Mouse (Mus musculus): ENCODE measurements around the gene Gtdc1. TPM values are rescaled to one million over a fixed set of nuclear protein-coding genes. Genes with fewer than 3 reads are reported as not detected.

Gene Gtdc1
- polyA plus RNA-seq, 1 experiment from 2014 or later = 30.2 TPM

DNA sequence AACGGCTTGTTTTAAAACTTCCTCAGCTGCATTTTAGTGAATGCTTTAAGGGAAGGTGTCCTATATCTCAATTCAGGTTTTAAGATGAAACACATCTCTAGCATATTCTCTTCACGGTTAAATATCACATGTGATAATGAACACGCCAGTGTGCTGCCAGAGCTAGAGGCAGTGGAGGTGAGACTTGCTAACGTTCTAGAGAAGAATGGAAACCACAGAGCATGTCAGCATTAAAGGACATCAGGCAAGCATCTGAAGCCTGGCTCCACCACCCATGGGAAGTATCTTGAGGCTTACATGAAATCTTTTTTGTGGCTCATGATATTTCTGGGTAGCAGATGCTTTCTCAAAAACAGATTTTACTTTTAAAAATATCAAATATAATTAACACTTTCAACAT lies 365.7 kb downstream of the Gtdc1 start:
- no peak overlapping the region for H3K27ac ChIP-seq (ENCODE audit: low read length)
- ATAC-seq = no peak
- no peak overlapping the region for H3K4me2 ChIP-seq (ENCODE audit: low read length)
- 75% methylated on average over 4 of the region's 4 CpGs for WGBS
- no peaks in the 10 kb centered on the region for H3K36me3 ChIP-seq (ENCODE audit: control insufficient read depth, insufficient read depth)
- H3K9ac ChIP-seq (replicated peaks; ENCODE audit: low read depth, low read length) = no peak overlapping the region
- no peak overlapping the region for H3K4me3 ChIP-seq (replicated peaks; ENCODE audit: low read length)
- H3K9me3 ChIP-seq (ENCODE audit: control insufficient read depth, low read length) = no peaks in the 10 kb centered on the region
- H3K4me1 ChIP-seq (replicated peaks; ENCODE audit: control insufficient read depth, insufficient read depth, low read length) = peaks cover 22% of the 10 kb centered on the region
- H3K27me3 ChIP-seq (replicated peaks; ENCODE audit: control insufficient read depth, insufficient read depth, low read length) = no peaks in the 10 kb centered on the region

DNA sequence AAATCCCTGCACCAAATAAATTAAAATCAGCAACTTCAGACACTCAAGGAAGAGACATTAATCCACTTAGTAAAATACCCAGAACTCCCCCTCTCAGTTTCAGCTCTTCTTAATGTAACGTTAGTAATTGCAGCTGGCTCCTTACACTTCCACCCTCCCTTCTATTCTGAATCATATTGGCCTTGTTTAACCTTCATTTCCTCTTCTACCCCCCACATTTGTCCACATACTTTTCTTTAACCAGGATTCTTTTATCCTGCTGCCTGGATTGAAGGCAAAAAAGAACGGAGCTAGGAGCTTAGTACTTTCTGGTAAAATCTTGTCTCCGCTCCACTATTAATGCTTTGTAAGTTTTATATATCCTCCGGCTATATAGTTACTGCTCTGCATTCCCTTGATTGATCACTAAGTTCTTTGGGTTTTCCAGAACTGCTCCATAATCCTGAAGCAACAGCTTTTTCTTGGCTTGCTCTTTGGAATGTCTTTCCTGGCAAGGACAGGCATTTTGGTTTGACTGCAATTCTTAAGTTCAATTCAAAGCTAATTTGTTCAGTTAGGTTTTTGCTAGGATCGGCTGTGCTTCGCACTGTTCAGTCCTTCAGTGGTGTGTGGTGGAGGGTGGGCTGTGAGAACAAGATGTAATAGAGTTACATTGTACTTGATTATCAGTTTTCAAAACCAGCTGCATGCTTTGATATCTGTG lies 368.1 kb downstream of the Gtdc1 start:
- 48% methylated on average over 6 of the region's 6 CpGs for WGBS
- Histone ChIP-seq H3K4me1 (replicated peaks; ENCODE audit: control insufficient read depth, insufficient read depth, low read length) (peaks cover 16% of the 10 kb centered on the region), H3K9me3 (ENCODE audit: control insufficient read depth, low read length) (no peaks in the 10 kb centered on the region), H3K27ac (ENCODE audit: low read length) (no peak overlapping the region), H3K36me3 (ENCODE audit: control insufficient read depth, insufficient read depth) (no peaks in the 10 kb centered on the region), H3K9ac (replicated peaks; ENCODE audit: low read depth, low read length) (no peak overlapping the region), H3K27me3 (replicated peaks; ENCODE audit: control insufficient read depth, insufficient read depth, low read length) (no peaks in the 10 kb centered on the region), H3K4me3 (replicated peaks; ENCODE audit: low read length) (no peak overlapping the region), H3K4me2 (ENCODE audit: low read length) (no peak overlapping the region)
- no peak for ATAC-seq

DNA sequence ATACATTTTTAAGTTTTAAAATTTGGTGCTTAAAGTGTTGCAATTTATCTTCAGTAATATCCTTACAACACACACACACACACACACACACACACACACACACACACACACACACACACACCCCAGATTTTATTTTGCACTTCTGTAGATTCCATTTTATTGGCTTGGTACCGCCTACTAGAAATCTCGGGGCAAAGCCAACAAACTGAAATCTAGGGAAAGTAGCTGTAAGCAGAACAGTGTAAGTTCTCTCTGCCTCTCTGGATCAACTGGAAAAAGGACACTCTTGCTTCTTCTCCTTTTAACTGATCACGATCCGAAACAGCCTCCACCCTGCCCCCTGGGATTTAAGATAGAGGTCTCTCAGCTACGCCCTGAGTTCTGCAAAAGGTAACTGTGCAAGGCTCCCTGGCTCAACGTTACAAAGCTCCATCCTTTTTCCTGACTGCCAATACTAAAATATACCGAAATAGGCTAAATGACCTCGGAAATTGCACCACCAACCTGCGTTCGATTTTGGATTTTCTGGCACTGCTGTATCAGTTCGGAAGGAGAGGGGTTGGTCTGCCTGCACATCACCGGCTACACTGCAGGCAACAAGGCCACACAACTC lies 369.7 kb downstream of the Gtdc1 start:
- Histone ChIP-seq H3K27ac (ENCODE audit: low read length) (peak overlapping the region; percentile 35; the same call in 1 of the 2 replicates), H3K9me3 (ENCODE audit: control insufficient read depth, low read length) (no peaks in the 10 kb centered on the region), H3K4me1 (replicated peaks; ENCODE audit: control insufficient read depth, insufficient read depth, low read length) (peaks cover 16% of the 10 kb centered on the region), H3K36me3 (ENCODE audit: control insufficient read depth, insufficient read depth) (no peaks in the 10 kb centered on the region), H3K4me3 (replicated peaks; ENCODE audit: low read length) (no peak overlapping the region; the same call in 1 of the 2 replicates), H3K9ac (replicated peaks; ENCODE audit: low read depth, low read length) (no peak overlapping the region; the same call in 1 of the 2 replicates), H3K4me2 (ENCODE audit: low read length) (peak overlapping the region; percentile 98), H3K27me3 (replicated peaks; ENCODE audit: control insufficient read depth, insufficient read depth, low read length) (no peaks in the 10 kb centered on the region)
- ATAC-seq = 0 out of 2 replicates have a peak, but pooled peaks have one; percentile 36
- 41% methylated on average over 12 of the region's 12 CpGs for WGBS

DNA sequence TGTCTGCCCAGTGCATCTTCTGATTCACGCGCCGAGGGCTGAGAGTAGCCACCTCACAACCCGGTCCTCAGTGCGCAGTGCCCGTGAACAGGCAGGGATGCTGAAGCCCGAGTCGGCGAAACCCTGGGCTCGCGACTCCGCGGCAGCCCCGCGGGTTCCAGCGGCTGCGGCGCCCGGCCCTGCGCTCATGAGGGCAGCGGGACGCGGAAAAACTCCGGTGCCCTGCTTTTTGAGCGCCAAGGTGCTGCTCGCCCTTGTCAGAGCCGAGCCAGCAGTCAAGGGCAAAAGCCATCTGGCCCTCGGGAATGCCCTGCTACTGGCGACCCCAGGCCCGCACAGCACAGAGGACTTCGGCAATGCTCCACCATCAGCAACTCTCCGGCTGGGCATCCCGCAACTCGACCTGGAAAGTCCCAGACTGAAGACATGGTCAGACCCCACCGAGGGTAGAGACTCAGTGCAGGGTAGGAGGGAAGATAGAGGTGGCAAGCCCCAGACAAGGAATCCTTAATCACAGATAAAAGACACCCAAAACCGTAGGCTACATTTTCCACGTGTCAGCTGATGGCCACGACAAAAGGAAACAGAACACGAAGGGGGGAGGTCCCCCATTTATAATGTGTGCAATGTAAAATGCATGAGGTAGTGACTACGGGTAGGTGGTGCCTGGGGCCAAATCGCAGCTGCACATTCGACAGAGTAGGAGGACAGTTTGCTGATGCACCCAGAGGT lies 370.4 kb downstream of the Gtdc1 start:
- under 1% methylated on average over 42 of the region's 42 CpGs for WGBS
- Histone ChIP-seq H3K27me3 (replicated peaks; ENCODE audit: control insufficient read depth, insufficient read depth, low read length) (no peaks in the 10 kb centered on the region), H3K4me3 (replicated peaks; ENCODE audit: low read length) (peak overlapping the region; percentile 52), H3K9ac (replicated peaks; ENCODE audit: low read depth, low read length) (peak overlapping the region; percentile 78), H3K4me1 (replicated peaks; ENCODE audit: control insufficient read depth, insufficient read depth, low read length) (peaks cover 16% of the 10 kb centered on the region), H3K9me3 (ENCODE audit: control insufficient read depth, low read length) (no peaks in the 10 kb centered on the region), H3K36me3 (ENCODE audit: control insufficient read depth, insufficient read depth) (no peaks in the 10 kb centered on the region), H3K4me2 (ENCODE audit: low read length) (peak overlapping the region; percentile 98), H3K27ac (ENCODE audit: low read length) (peak overlapping the region; percentile 35)
- ATAC-seq = peak; percentile 82

DNA sequence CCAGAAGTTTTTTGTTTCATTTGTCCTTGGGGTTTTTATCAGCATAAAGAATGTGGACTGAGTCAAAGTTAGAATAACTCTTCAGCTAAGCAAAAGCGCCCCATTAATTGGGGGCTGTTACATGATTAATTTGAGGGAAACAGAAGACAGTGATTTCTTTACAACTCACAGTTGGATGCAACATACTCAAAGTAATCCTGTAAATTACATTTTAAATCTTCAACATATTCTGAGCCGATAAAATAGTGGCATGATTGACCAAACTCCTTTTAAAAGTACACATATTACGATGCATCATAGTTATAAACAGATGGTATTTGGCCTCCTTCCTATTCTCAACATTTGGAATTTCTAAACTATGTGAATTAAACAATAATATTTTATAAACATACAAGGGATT lies 372.7 kb downstream of the Gtdc1 start:
- Histone ChIP-seq H3K36me3 (ENCODE audit: control insufficient read depth, insufficient read depth) (no peaks in the 10 kb centered on the region), H3K4me3 (replicated peaks; ENCODE audit: low read length) (no peak overlapping the region), H3K27ac (ENCODE audit: low read length) (no peak overlapping the region), H3K27me3 (replicated peaks; ENCODE audit: control insufficient read depth, insufficient read depth, low read length) (no peaks in the 10 kb centered on the region), H3K9me3 (ENCODE audit: control insufficient read depth, low read length) (no peaks in the 10 kb centered on the region), H3K9ac (replicated peaks; ENCODE audit: low read depth, low read length) (no peak overlapping the region), H3K4me2 (ENCODE audit: low read length) (no peak overlapping the region), H3K4me1 (replicated peaks; ENCODE audit: control insufficient read depth, insufficient read depth, low read length) (peaks cover 16% of the 10 kb centered on the region)
- no peak for ATAC-seq
- WGBS = 56% methylated on average over 3 of the region's 3 CpGs

DNA sequence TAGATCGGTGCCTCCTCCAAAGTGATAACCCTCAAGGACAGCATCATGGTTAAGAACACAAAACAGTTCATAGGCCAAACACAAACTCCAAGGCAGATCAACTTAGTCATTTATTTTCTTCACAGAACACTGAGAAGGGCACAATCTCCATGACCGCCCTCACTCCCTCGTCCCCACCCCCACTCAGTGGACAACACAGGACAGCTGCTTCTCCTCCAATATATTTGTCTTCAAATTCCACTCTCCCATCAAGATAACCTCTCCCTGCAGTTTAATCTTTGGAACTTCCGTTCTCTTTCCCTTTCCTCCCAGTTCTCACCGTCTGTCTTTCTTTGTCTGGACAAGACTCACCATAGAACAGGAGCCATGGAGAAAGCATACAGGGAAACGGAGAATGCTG lies 378.1 kb downstream of the Gtdc1 start:
- Histone ChIP-seq H3K27ac (ENCODE audit: low read length) (no peak overlapping the region), H3K4me3 (replicated peaks; ENCODE audit: low read length) (no peak overlapping the region)
- no peak for ATAC-seq

DNA sequence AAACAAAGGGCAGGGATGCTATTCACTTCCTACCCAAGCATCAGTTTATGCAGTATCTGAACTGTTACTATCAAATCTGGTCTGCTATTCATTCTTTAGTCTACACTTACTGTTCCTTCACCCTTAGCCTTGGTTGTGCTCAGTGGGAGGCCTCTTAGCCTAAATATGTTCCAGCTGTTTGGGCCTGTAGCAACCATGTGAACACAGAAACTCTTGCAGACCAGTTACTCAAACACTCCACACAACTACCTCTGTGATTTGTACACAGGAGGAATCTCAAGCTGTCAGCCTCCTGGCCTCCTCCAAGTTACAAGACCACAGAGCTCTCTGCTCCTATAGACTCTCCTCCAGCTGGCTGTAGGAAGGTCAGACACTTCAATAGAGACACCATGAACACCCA lies 384.7 kb downstream of the Gtdc1 start:
- Histone ChIP-seq H3K27ac (ENCODE audit: low read length) (no peak overlapping the region), H3K9ac (replicated peaks; ENCODE audit: low read depth, low read length) (no peak overlapping the region), H3K4me2 (ENCODE audit: low read length) (no peak overlapping the region), H3K36me3 (ENCODE audit: control insufficient read depth, insufficient read depth) (no peaks in the 10 kb centered on the region), H3K4me1 (replicated peaks; ENCODE audit: control insufficient read depth, insufficient read depth, low read length) (no peaks in the 10 kb centered on the region), H3K9me3 (ENCODE audit: control insufficient read depth, low read length) (no peaks in the 10 kb centered on the region), H3K4me3 (replicated peaks; ENCODE audit: low read length) (no peak overlapping the region), H3K27me3 (replicated peaks; ENCODE audit: control insufficient read depth, insufficient read depth, low read length) (no peaks in the 10 kb centered on the region)
- ATAC-seq = no peak

More for the DNA sequence above, 378.1 kb downstream of the Gtdc1 start:
- no peak overlapping the region for H3K9ac ChIP-seq (replicated peaks; ENCODE audit: low read depth, low read length)
- 97% methylated on average over 6 of the region's 6 CpGs for WGBS
- H3K9me3 ChIP-seq (ENCODE audit: control insufficient read depth, low read length) = no peaks in the 10 kb centered on the region
- H3K4me2 ChIP-seq (ENCODE audit: low read length) = no peak overlapping the region
- no peaks in the 10 kb centered on the region for H3K4me1 ChIP-seq (replicated peaks; ENCODE audit: control insufficient read depth, insufficient read depth, low read length)
- no peaks in the 10 kb centered on the region for H3K36me3 ChIP-seq (ENCODE audit: control insufficient read depth, insufficient read depth)
- H3K27me3 ChIP-seq (replicated peaks; ENCODE audit: control insufficient read depth, insufficient read depth, low read length) = no peaks in the 10 kb centered on the region

DNA sequence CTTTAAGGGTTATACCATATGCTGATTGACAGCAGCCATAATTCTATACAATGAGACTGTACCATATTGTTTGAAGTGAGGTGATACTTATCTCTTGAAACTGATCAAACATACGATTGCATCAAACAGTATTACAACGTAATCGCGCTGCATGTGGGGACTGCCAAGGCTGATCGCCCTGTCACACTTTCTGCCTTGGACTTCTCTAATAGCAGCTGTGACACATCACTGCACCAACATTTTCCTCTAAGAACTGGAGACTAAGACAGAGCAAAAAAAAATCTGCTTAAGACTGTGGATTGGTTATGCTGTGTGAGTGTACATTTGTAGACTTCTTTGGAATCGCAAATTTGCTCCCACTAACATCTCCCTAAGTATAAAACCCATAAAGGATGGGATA lies 385.7 kb downstream of the Gtdc1 start:
- Histone ChIP-seq H3K4me2 (ENCODE audit: low read length) (no peak overlapping the region), H3K36me3 (ENCODE audit: control insufficient read depth, insufficient read depth) (no peaks in the 10 kb centered on the region), H3K27ac (ENCODE audit: low read length) (no peak overlapping the region), H3K9me3 (ENCODE audit: control insufficient read depth, low read length) (no peaks in the 10 kb centered on the region), H3K27me3 (replicated peaks; ENCODE audit: control insufficient read depth, insufficient read depth, low read length) (no peaks in the 10 kb centered on the region), H3K4me3 (replicated peaks; ENCODE audit: low read length) (no peak overlapping the region), H3K4me1 (replicated peaks; ENCODE audit: control insufficient read depth, insufficient read depth, low read length) (no peaks in the 10 kb centered on the region), H3K9ac (replicated peaks; ENCODE audit: low read depth, low read length) (no peak overlapping the region)
- 76% methylated on average over 6 of the region's 6 CpGs for WGBS
- ATAC-seq = no peak

DNA sequence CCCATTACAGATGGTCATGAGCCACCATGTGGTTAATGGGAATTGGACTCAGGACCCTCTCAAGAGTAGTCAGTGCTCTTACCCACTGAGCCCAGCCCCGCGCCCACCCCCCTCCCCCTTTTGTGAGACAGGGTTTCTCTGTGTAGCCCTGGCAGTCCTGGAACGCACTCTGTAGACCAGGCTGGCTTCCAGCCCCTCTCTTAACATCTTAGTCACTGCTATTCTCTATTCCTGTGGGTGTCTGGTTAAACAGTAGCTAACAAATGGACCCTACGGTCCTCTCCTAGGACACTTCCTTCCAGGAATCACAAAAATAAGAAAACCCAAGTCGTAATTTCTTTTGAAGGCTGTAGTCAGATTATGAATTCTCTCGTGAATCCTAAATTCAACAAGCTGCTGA lies 386.6 kb downstream of the Gtdc1 start:
- H3K4me3 ChIP-seq (replicated peaks; ENCODE audit: low read length) = no peak overlapping the region
- H3K9me3 ChIP-seq (ENCODE audit: control insufficient read depth, low read length) = no peaks in the 10 kb centered on the region
- ATAC-seq = no peak
- H3K4me1 ChIP-seq (replicated peaks; ENCODE audit: control insufficient read depth, insufficient read depth, low read length) = no peaks in the 10 kb centered on the region
- H3K27me3 ChIP-seq (replicated peaks; ENCODE audit: control insufficient read depth, insufficient read depth, low read length) = no peaks in the 10 kb centered on the region
- H3K27ac ChIP-seq (ENCODE audit: low read length) = no peak overlapping the region
- no peak overlapping the region for H3K9ac ChIP-seq (replicated peaks; ENCODE audit: low read depth, low read length)
- WGBS = 79% methylated on average over 6 of the region's 6 CpGs
- no peaks in the 10 kb centered on the region for H3K36me3 ChIP-seq (ENCODE audit: control insufficient read depth, insufficient read depth)
- H3K4me2 ChIP-seq (ENCODE audit: low read length) = no peak overlapping the region

All from forebrain, embryonic 16.5 days (tissue).